Mouse (Mus musculus): ENCODE results near the gene Pdzd4.

Pdzd4 gene

DNA sequence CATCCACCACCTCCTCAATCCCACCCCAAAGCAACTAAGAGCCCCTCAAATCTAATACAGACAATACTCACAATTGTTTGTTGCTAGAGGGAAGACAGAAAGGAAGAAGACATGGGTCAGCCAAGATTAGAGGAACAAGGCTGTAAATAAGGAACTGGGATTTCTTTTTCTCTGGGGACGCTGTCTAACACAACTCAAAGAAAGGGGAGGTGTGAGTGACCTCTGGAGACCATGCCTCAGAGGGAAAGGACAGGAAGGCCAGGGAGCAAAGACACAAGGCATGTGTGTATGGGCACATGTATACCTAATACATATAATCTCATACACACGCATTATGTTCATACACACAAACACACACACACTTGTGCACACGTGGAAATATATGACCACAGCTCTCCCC, 42.5 kb downstream of the Pdzd4 start:
- DNase-seq = no peak

DNA sequence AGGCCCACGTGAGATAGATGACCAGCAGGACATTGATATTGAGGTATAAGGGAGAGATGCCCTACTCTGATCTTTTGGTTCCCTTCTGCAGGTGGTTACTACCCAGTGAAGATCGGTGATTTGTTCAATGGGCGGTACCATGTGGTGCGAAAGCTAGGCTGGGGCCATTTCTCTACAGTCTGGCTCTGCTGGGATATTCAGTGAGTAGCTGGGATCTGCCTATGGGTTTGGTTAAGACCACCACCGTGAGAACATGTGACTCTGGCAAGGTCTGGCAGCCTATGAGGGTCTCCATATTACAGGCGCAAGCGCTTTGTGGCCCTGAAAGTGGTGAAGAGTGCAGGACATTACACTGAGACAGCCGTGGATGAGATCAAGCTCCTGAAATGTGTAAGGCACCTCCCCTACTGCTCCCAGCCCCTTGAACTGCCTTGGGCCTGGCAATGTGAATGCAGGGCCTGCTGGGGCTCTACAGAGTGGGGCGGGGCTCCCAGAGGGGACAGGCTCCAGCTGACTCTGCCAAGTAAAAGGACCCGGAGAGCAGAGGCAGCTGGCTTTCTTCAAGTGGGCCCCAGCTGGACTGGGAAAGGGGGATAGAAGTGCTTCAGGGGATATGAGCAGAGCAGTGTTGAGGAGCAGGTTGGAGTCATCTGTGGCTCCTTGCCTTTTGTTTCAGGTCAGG, 49.8 kb downstream of the Pdzd4 start:
- peak in 1 of 2 experiments; percentile 21 for DNase-seq

- DNase-seq = peak in 1 of 2 experiments; percentile 12
Measured at GRCm38 (mm10) chrX:73774168-73774760, 50.5 kb downstream of the Pdzd4 start, which contains the start of gene Srpk3. TSS of gene Srpk3 (plus strand) at chrX:73774405.

GRCm38 (mm10) chrX:73767267-73767666, 57.5 kb downstream of the Pdzd4 start:
- DNase-seq = peak in 1 of 2 experiments; percentile 53

GRCm38 (mm10) chrX:73765311-73765710, 59.5 kb downstream of the Pdzd4 start:
- DNase-seq = peak; percentile 76 to 77

- peak in 1 of 2 experiments; percentile 13 for DNase-seq
Measured at GRCm38 (mm10) chrX:73758611-73759290, 66.0 kb downstream of the Pdzd4 start.

- DNase-seq = no peak
Measured at GRCm38 (mm10) chrX:73756334-73757140, 68.2 kb downstream of the Pdzd4 start, which contains the start of gene Plxnb3. TSS of gene Plxnb3 (plus strand) at chrX:73757090.

DNA sequence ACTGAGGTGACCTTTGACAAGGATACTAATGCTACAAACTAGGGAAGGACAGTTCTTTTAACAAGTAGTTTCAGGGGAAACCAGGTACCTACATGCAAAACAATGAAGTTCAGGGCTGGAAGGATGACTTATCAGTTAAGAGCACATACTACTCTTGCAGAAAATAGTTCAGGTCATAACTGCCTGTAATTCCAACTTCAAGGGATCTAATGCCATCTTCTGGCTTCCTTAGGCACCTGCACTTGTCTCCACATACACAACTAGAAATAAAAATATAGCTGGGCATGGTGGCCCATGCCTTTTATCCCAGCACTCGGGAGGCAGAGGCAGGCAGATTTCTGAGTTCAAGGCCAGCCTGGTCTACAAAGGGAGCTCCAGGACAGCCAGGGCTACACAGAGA, 75.8 kb downstream of the Pdzd4 start:
- DNase-seq = no peak

DNA sequence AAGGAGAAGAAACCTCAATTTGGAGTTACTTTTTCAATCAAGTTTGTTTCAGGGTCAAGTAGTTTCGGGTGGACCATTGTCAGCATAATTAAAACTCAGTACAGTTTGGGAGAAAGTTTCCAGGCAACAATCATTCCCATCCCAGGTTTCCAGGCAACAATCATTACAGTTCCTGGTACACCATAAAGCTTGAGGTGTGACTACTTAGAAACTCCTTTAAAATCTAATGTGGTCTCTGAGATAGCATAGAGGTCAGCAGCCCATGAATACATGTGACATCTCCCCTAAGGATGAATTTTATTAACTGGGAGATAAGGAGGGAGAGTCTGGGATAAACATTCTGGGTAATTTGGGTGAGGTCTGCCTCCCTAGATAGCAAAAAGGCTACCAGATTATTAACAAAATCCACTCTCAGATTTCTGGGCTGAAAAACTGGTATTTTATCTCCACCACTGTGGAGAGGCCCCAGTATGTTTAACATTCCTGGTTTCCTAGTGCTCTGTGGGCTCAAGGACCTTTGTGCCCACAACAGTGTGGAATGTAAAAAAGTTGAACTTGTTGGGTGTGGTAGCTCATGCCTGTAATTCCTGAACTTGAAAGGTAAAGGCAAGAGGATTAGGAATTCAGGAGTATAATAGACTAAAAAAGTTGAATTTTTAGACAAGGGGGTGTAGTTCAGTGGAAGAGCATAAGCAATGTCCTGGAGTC, 79.8 kb downstream of the Pdzd4 start:
- DNase-seq = no peak

Data from kidney, postnatal 36 days (tissue).